In the genomic region with DNA sequence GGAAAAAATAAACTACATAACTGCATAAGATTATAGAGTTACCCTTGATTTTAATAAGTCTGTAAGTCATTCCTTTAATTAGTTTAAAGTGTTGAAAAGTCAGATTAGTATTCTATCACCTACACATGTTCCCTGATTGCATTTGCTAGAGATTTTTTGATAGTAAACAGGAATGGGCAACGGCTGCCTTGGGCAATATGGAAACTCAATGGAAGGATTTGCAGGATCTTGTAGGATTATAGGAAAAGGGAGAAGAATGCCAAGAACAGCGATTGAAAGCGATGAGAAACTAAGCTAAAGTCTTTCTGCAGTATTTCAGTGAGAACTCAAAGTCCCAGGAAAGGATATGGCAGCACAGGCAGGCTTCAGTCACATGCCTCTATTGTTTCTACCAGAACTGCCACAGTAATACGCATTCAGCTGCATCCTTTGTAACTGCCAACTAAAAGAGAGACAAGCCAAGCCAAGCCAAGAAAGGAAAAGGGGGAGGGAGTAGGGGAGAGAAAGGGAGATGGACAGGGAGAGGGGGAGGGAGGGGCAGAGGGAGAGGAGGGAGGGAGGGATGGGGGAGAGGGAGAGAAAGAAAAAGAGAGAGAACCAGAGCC, we compare ENCODE assay signal across 12 mouse cellular contexts.
A peak's percentile ranks its signal among the peaks of the same experiment; 100 is the strongest.
DNase-seq lines count a peak whose midpoint lies in the region; ATAC-seq lines count a peak whose summit lies in the region.
"Had no signal": no experiment of that assay in that cellular context is flagged by ENCODE, and none has a peak within 500 bp of the region (broad histone marks: within the 10 kb centered on the region; RNA-seq: fewer than 3 reads in every experiment).

No protein-coding gene starts in this region.

- H3K9me3 ChIP-seq in hindbrain, embryonic 13.5 days = no peaks in the 10 kb centered on the region
- H3K9me3 ChIP-seq in neural tube, embryonic 13.5 days = no peaks in the 10 kb centered on the region
- H3K9me3 ChIP-seq: heart, embryonic 13.5 days; liver, embryonic 13.5 days had no signal

- intact Hi-C loops in left cerebral cortex, postnatal 4 days (cut with DNase I) = no loop called here
- intact Hi-C loops in left cerebral cortex, postnatal 10 days (cut with DNase I) = no loop called here

- peak; percentile 27 for DNase-seq in left cerebral cortex, postnatal 4 days
- no peak for DNase-seq in left cerebral cortex, postnatal 10 days (ENCODE audit: extremely low spot score in 1 of 2, low spot score in 2 of 2)
- peak; percentile 20 for DNase-seq in embryo, embryonic 9.5 days (ENCODE audit: extremely low spot score)
- DNase-seq in T-cell, adult 2 months (ENCODE audit: low spot score) = no peak
- DNase-seq in ovary, postnatal 10 days (ENCODE audit: low spot score) = no peak
- DNase-seq: kidney, adult 9 months; liver, embryonic 13.5 days; thymus, adult 2 months had no signal

- H3K27me3 ChIP-seq in hindbrain, embryonic 13.5 days = no peaks in the 10 kb centered on the region
- H3K27me3 ChIP-seq in neural tube, embryonic 13.5 days = no peaks in the 10 kb centered on the region
- H3K27me3 ChIP-seq: heart, embryonic 13.5 days; liver, embryonic 13.5 days had no signal

- H3K4me1 ChIP-seq in hindbrain, embryonic 13.5 days (replicated peaks) = 0 out of 2 replicates have a peak, but pooled peaks cover 8% of the 10 kb centered on the region
- peaks cover 14% of the 10 kb centered on the region for H3K4me1 ChIP-seq in neural tube, embryonic 13.5 days (replicated peaks)
- H3K4me1 ChIP-seq: heart, embryonic 13.5 days; liver, embryonic 13.5 days had no signal

- WGBS in hindbrain, embryonic 13.5 days = 41% methylated on average over 4 of the region's 4 CpGs
- WGBS in neural tube, embryonic 13.5 days = 43% methylated on average over 4 of the region's 4 CpGs

- no peak overlapping the region for H3K4me2 ChIP-seq in hindbrain, embryonic 13.5 days
- no peak overlapping the region for H3K4me2 ChIP-seq in neural tube, embryonic 13.5 days
- H3K4me2 ChIP-seq: heart, embryonic 13.5 days; liver, embryonic 13.5 days had no signal

- H3K36me3 ChIP-seq in hindbrain, embryonic 13.5 days = no peaks in the 10 kb centered on the region
- no peaks in the 10 kb centered on the region for H3K36me3 ChIP-seq in neural tube, embryonic 13.5 days
- H3K36me3 ChIP-seq: heart, embryonic 13.5 days; liver, embryonic 13.5 days had no signal

- no peak overlapping the region for H3K9ac ChIP-seq in hindbrain, embryonic 13.5 days
- no peak overlapping the region for H3K9ac ChIP-seq in neural tube, embryonic 13.5 days
- H3K9ac ChIP-seq: heart, embryonic 13.5 days; liver, embryonic 13.5 days had no signal

- ATAC-seq in hindbrain, embryonic 13.5 days (ENCODE audit: low FRiP score) = peak; percentile 91
- peak; percentile 85 for ATAC-seq in neural tube, embryonic 13.5 days (ENCODE audit: low read depth)
- ATAC-seq in megakaryocyte-erythroid progenitor cell, adult 5-6 weeks (replicated peaks; ENCODE audit: low FRiP score, low TSS enrichment, poor library complexity, severe bottlenecking) = no peak

- H3K27ac ChIP-seq in hindbrain, embryonic 13.5 days = no peak overlapping the region
- peak overlapping the region; percentile 54; the same call in 1 of the 2 replicates for H3K27ac ChIP-seq in neural tube, embryonic 13.5 days (replicated peaks)
- H3K27ac ChIP-seq: heart, embryonic 13.5 days; liver, embryonic 13.5 days had no signal

- H3K4me3 ChIP-seq in hindbrain, embryonic 13.5 days = no peak overlapping the region
- H3K4me3 ChIP-seq in neural tube, embryonic 13.5 days = no peak overlapping the region
- H3K4me3 ChIP-seq: heart, embryonic 13.5 days; liver, embryonic 13.5 days had no signal

Comparison
In these comparisons a context has a peak if more than half of its experiments do, and no peak if none do; other contexts are left out.
1. DNase-seq: peak in left cerebral cortex, postnatal 4 days (single experiment) and embryo, embryonic 9.5 days (single experiment); none in left cerebral cortex, postnatal 10 days (0 of 2), T-cell, adult 2 months (single experiment) and ovary, postnatal 10 days (single experiment).